Mouse (Mus musculus) heart, embryonic 13.5 days (tissue): Measurements from ENCODE around the gene Slc12a5. TPM values are rescaled to one million over a fixed set of nuclear protein-coding genes. Genes with fewer than 3 reads are reported as not detected.

Experiments
- ATAC-seq: fragments of 200-750 bp; cut with Nextera tagmentation; 2 replicates; pipeline ENCODE4 v1.8.0; 2017; ENCODE audit warnings: moderate TSS enrichment; ENCODE audit not compliant: insufficient number of reproducible peaks, low FRiP score, low TSS enrichment; ENCODE audit errors: extremely low read depth
- H3K27ac ChIP-seq: fragments of 300-500 bp; sonication (generic); replicated peaks from 2 replicates; pipeline ENCODE4 v1.5.1; 2015; ENCODE audit warnings: moderate library complexity, mild to moderate bottlenecking, inconsistent platforms
- H3K27me3 ChIP-seq: fragments of 300-500 bp; sonication (generic); replicated peaks from 2 replicates; pipeline ENCODE4 v1.6.1; 2015; ENCODE audit warnings: mild to moderate bottlenecking, inconsistent platforms
- H3K36me3 ChIP-seq: fragments of 300-500 bp; sonication (generic); 2 replicates; pipeline ENCODE4 v1.6.1; 2015; ENCODE audit warnings: mild to moderate bottlenecking, inconsistent platforms
- H3K4me1 ChIP-seq: fragments of 300-500 bp; sonication (generic); 2 replicates; pipeline ENCODE4 v1.6.1; 2015; ENCODE audit warnings: inconsistent platforms
- H3K4me2 ChIP-seq: fragments of 300-500 bp; sonication (generic); 2 replicates; pipeline ENCODE4 v1.6.1; 2015; ENCODE audit warnings: inconsistent platforms, mild to moderate bottlenecking, moderate library complexity
- H3K4me3 ChIP-seq: fragments of 300-500 bp; sonication (generic); 2 replicates; pipeline ENCODE4 v1.5.1; 2015; ENCODE audit warnings: moderate library complexity, mild to moderate bottlenecking, inconsistent platforms
- H3K9ac ChIP-seq: fragments of 300-500 bp; sonication (generic); 2 replicates; pipeline ENCODE4 v1.6.1; 2015; ENCODE audit warnings: inconsistent platforms, mild to moderate bottlenecking, moderate library complexity
- H3K9me3 ChIP-seq: fragments of 300-500 bp; sonication (generic); 2 replicates; pipeline ENCODE4 v1.6.1; 2016; ENCODE audit warnings: inconsistent platforms
- WGBS: fragments of 180-500 bp; shearing (Covaris S2); methylation state at CpG from one replicate; pipeline ENCODE4 v1.1.7; 2015; ENCODE audit warnings: mixed read lengths; 5-methylcytosine and 5-hydroxymethylcytosine counted together
- polyA plus RNA-seq: library from polyadenylated mRNA; unstranded; fragments of >200 nt; fragmentation: Nextera tagmentation; extraction: Ambion mirVana; gene quantifications from 2 replicates; pipeline ENCODE4 v1.2.1, GENCODE M21; 2015

Slc12a5 gene
- polyA plus RNA-seq, 1 experiment from 2014 or later: 0.56 TPM

- peak within 1 kb of the TSS; percentile 86 for H3K4me2 ChIP-seq
- under 1% methylated on average over 95 of the region's 111 CpGs for WGBS
- H3K27ac ChIP-seq: peak within 1 kb of the TSS; percentile 68
- H3K36me3 ChIP-seq: no peaks in the 10 kb centered on the region
- H3K4me3 ChIP-seq: peak within 1 kb of the TSS; percentile 94
- peaks cover 25% of the 10 kb centered on the region for H3K4me1 ChIP-seq
- H3K9ac ChIP-seq: peak within 1 kb of the TSS; percentile 98
- peaks cover 9% of the 10 kb centered on the region; the same call in 1 of the 2 replicates for H3K27me3 ChIP-seq
- H3K9me3 ChIP-seq: no peaks in the 10 kb centered on the region
- peak; percentile 89 for ATAC-seq
These were observed 73.8 kb downstream of the Slc12a5 start, which contains the start of gene Ncoa5 for GRCm38 (mm10) chr2:165034131-165035057. TSS of gene Ncoa5 (minus strand) at chr2:165034867.

- Histone ChIP-seq H3K27me3 (peaks cover 9% of the 10 kb centered on the region; the same call in 1 of the 2 replicates), H3K36me3 (no peaks in the 10 kb centered on the region), H3K4me3 (peak overlapping the region; percentile 94), H3K9ac (peak overlapping the region; percentile 54; the same call in 1 of the 2 replicates), H3K27ac (no peak overlapping the region), H3K9me3 (no peaks in the 10 kb centered on the region), H3K4me1 (peaks cover 25% of the 10 kb centered on the region), H3K4me2 (peak overlapping the region; percentile 86)
- WGBS: 43% methylated on average over 5 of the region's 5 CpGs
- no peak for ATAC-seq
These were observed 74.4 kb downstream of the Slc12a5 start for GRCm38 (mm10) chr2:165035058-165035431.

DNA sequence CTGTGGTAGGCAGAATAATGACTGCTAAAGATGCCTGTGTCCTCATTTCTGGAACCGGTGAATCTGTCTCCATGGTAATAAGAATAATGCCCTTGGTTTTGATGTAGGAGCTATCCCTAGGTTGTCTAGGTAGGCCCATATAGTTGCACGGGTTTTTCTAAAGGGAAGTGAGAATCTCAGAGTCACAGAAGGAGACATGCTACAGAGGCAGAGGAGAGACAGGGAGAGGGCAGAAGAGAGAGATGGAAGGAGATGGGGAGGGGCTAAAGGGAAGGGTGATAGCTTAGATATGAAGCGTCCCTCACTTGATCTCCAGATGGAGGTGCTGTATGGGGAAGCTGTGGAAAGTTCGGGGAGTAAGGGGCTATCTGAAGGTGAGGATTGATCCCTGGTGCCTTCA, 76.8 kb downstream of the Slc12a5 start:
- no peak for ATAC-seq
- Histone ChIP-seq H3K9ac (no peak overlapping the region), H3K36me3 (no peaks in the 10 kb centered on the region), H3K9me3 (no peaks in the 10 kb centered on the region), H3K4me3 (no peak overlapping the region), H3K27ac (no peak overlapping the region), H3K4me2 (no peak overlapping the region), H3K4me1 (peaks cover 17% of the 10 kb centered on the region), H3K27me3 (peaks cover 15% of the 10 kb centered on the region)
- 59% methylated on average over 4 of the region's 4 CpGs for WGBS

DNA sequence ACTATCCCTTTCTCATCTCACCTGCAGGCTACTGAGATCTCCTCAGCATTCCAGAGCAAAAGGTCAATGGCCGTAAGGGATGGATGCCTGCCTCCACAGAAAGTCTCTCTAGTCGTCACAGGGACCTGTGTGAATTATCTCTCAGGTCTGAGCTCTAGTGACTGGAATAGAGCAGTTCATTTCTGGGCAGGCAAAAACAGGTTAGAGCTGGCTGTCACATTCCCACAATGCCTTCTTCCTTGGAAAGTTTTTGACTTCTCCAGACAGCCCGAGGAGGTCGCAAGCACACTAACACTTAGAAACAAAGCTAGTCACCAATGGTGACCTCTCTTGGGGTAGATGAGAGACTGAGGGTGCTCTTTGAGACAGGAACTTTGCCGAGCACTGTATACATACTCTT, 81.5 kb downstream of the Slc12a5 start:
- Histone ChIP-seq H3K9ac (no peak overlapping the region), H3K4me3 (no peak overlapping the region), H3K4me1 (0 out of 2 replicates have a peak, but pooled peaks cover 4% of the 10 kb centered on the region), H3K36me3 (no peaks in the 10 kb centered on the region), H3K27ac (no peak overlapping the region), H3K4me2 (no peak overlapping the region), H3K9me3 (no peaks in the 10 kb centered on the region), H3K27me3 (peaks cover 19% of the 10 kb centered on the region)
- no peak for ATAC-seq
- whole genome bisulfite sequencing: 66% methylated on average over 5 of the region's 5 CpGs

GRCm38 (mm10) chr2:165043090-165043636, 82.6 kb downstream of the Slc12a5 start:
- Histone ChIP-seq H3K27me3 (peaks cover 12% of the 10 kb centered on the region; the same call in 1 of the 2 replicates), H3K9me3 (no peaks in the 10 kb centered on the region), H3K4me1 (0 out of 2 replicates have a peak, but pooled peaks cover 4% of the 10 kb centered on the region), H3K36me3 (no peaks in the 10 kb centered on the region), H3K9ac (no peak overlapping the region), H3K4me2 (peak overlapping the region; percentile 37), H3K27ac (no peak overlapping the region), H3K4me3 (no peak overlapping the region)
- WGBS: 30% methylated on average over 17 of the region's 17 CpGs
- ATAC-seq: no peak

DNA sequence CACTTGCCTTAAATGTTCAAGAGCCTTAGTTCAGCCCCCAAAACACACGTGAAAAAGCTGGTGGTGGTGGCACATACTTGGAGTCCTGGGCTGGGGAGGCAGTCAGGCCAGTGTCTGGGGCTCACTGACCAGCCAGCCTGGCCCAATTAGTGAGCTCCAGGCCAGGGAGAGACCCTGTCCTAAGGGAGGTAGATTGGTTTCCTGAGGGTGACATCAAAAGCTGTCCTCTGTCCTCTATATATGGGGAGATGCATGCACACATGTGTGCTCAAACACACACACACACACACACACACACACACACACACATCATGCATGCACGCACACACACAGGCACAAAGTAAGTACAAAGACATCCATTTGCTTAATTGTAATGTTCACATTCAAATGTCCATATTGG, 83.1 kb downstream of the Slc12a5 start:
- ATAC-seq: no peak
- no peak overlapping the region for H3K27ac ChIP-seq
- no peaks in the 10 kb centered on the region for H3K9me3 ChIP-seq
- H3K4me3 ChIP-seq: no peak overlapping the region
- H3K4me2 ChIP-seq: no peak overlapping the region
- H3K4me1 ChIP-seq: 0 out of 2 replicates have a peak, but pooled peaks cover 4% of the 10 kb centered on the region
- WGBS: 59% methylated on average over 2 of the region's 2 CpGs
- no peaks in the 10 kb centered on the region for H3K36me3 ChIP-seq
- H3K9ac ChIP-seq: no peak overlapping the region
- peaks cover 12% of the 10 kb centered on the region; the same call in 1 of the 2 replicates for H3K27me3 ChIP-seq

GRCm38 (mm10) chr2:165049044-165049443, 88.4 kb downstream of the Slc12a5 start:
- H3K4me2 ChIP-seq: no peak overlapping the region
- H3K36me3 ChIP-seq: no peaks in the 10 kb centered on the region
- H3K4me1 ChIP-seq: no peaks in the 10 kb centered on the region
- no peaks in the 10 kb centered on the region; the same call in 1 of the 2 replicates for H3K9me3 ChIP-seq
- peaks cover 20% of the 10 kb centered on the region for H3K27me3 ChIP-seq
- H3K27ac ChIP-seq: no peak overlapping the region
- no peak for ATAC-seq
- WGBS: 40% methylated on average over 5 of the region's 5 CpGs
- no peak overlapping the region for H3K4me3 ChIP-seq
- no peak overlapping the region for H3K9ac ChIP-seq

Other genes starting within 250 kb of the Slc12a5 start
- gene Spint5, start 245.5 kb upstream of the Slc12a5 start, polyA plus RNA-seq: not detected in 2 replicates
- 0.27 and 0.28 TPM in 2 replicates for gene Wfdc3, start 214.9 kb upstream of the Slc12a5 start, polyA plus RNA-seq
- gene Dnttip1, start 214.8 kb upstream of the Slc12a5 start, polyA plus RNA-seq: 55.0 and 56.9 TPM in 2 replicates
- 434 and 464 TPM in 2 replicates for gene Ube2c, start 190.9 kb upstream of the Slc12a5 start, polyA plus RNA-seq
- 1.0 and 3.8 TPM in 2 replicates for gene Tnnc2, start 180.8 kb upstream of the Slc12a5 start, polyA plus RNA-seq
- 26.7 and 31.8 TPM in 2 replicates for gene Snx21, start 175.0 kb upstream of the Slc12a5 start, polyA plus RNA-seq
- gene Acot8, start 155.9 kb upstream of the Slc12a5 start, polyA plus RNA-seq: 12.0 and 18.0 TPM in 2 replicates
- 5.0 and 5.4 TPM in 2 replicates for gene Zswim3, start 155.7 kb upstream of the Slc12a5 start, polyA plus RNA-seq
- 8.7 and 9.0 TPM in 2 replicates for gene Zswim1, start 138.1 kb upstream of the Slc12a5 start, polyA plus RNA-seq
- not detected in 2 replicates for gene Spata25, start 132.3 kb upstream of the Slc12a5 start, polyA plus RNA-seq
- gene Ctsa, start 127.9 kb upstream of the Slc12a5 start, polyA plus RNA-seq: 171 and 180 TPM in 2 replicates
- gene Neurl2, start 127.3 kb upstream of the Slc12a5 start, polyA plus RNA-seq: 44.5 and 46.7 TPM in 2 replicates
- gene Pltp, start 103.1 kb upstream of the Slc12a5 start, polyA plus RNA-seq: 11.8 and 14.9 TPM in 2 replicates
- 56.0 and 63.1 TPM in 2 replicates for gene Pcif1, start 81.5 kb upstream of the Slc12a5 start, polyA plus RNA-seq
- gene Zfp335, start 49.0 kb upstream of the Slc12a5 start, polyA plus RNA-seq: 8.8 and 9.2 TPM in 2 replicates
- gene Mmp9, start 20.0 kb upstream of the Slc12a5 start, polyA plus RNA-seq: 0.33 and 0.36 TPM in 2 replicates
- gene Ncoa5, start 74.1 kb downstream of the Slc12a5 start, polyA plus RNA-seq: 40.0 and 42.2 TPM in 2 replicates
- 7.6 and 8.5 TPM in 2 replicates for gene Cd40, start 94.8 kb downstream of the Slc12a5 start, polyA plus RNA-seq
- not detected in 2 replicates for gene 1700025C18Rik, start 129.9 kb downstream of the Slc12a5 start, polyA plus RNA-seq